Mouse (Mus musculus): ENCODE data around the gene Ccdc42. TPM values are rescaled to one million over a fixed set of nuclear protein-coding genes. Genes with fewer than 3 reads are reported as not detected.

The Ccdc42 gene
- polyA plus RNA-seq (2014; fragmentation: Illumina TruSeq; extraction: RNeasy Lipid Tissue Mini Kit (QIAGEN cat#74804); ENCODE audit: insufficient read depth, low read depth, low replicate concordance), result 10.2 TPM

DNA sequence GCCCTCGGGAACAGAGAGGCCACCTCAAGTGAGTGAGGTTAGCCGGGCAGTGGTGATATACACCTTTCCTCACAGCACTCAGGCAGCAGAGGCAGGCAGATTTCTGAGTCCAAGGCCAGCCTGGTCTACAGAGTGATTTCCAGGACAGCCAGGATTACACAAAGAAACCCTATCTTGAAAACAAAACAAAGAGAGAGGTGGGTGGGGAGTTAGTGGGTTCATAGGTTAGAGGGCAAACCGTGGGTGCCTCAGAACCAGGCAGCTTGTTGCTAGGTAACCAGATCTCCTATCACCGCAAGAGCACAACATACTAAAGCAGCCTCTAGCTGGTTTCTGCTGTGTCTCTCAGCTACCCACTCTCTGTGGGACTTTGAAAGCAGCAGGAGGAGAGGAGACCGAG, at the start of gene Ccdc42:
Ccdc42 (plus strand) TSS at position 301 of the 400 bp plus-strand sequence.

DNA sequence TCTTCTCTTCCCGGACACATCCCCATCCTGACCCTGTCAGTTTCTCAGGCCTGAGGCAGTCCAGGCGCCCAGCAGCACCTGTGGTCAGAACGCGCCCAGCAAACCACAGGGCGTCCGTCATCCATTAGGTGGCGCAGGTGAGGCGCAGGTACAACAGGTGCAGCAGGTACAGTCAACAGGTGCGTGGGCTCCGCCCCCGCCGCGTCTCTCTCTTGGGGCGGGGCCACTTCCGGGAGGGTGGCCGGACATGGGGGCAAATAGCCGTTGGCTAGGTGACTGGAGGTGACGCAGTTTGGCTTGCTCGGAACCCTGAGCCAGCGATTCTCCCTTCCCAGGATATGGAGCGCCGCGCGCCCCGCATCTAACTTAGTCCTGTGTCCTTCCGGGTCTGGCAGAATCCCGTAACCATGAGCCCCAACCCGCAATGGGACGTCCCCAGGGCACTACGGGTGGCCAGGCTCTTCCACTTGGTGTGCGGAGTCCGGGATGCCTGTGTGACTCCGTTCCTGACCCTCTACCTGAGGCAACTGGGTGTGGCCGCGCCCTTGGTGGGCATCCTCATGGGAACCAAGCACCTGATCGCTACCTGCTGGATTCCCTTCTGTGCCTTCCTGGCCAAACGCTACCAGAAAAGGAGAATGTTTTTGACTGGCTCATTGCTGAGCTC, 30.8 kb upstream of the Ccdc42 start, which contains the start of gene Mfsd6l:
Mfsd6l (plus strand) TSS at position 269 of the 667 bp plus-strand sequence.

Other genes with a start within 250 kb of the Ccdc42 start
- gene Ntn1, start 186.2 kb upstream of the Ccdc42 start, polyA plus RNA-seq (2014; fragmentation: Illumina TruSeq; extraction: RNeasy Lipid Tissue Mini Kit (QIAGEN cat#74804); ENCODE audit: insufficient read depth, low read depth, low replicate concordance), result 20.5 TPM
- gene Pik3r5, start 154.9 kb upstream of the Ccdc42 start, polyA plus RNA-seq (2014; fragmentation: Illumina TruSeq; extraction: RNeasy Lipid Tissue Mini Kit (QIAGEN cat#74804); ENCODE audit: insufficient read depth, low read depth, low replicate concordance), result 4.4 TPM
- 4.6 TPM for gene Pik3r6, start 84.0 kb upstream of the Ccdc42 start, polyA plus RNA-seq (2014; fragmentation: Illumina TruSeq; extraction: RNeasy Lipid Tissue Mini Kit (QIAGEN cat#74804); ENCODE audit: insufficient read depth, low read depth, low replicate concordance)
- gene Mfsd6l, start 30.8 kb upstream of the Ccdc42 start, polyA plus RNA-seq (2014; fragmentation: Illumina TruSeq; extraction: RNeasy Lipid Tissue Mini Kit (QIAGEN cat#74804); ENCODE audit: insufficient read depth, low read depth, low replicate concordance), result 3.8 TPM
- 75.0 TPM for gene Myh10, start 104.5 kb downstream of the Ccdc42 start, polyA plus RNA-seq (2014; fragmentation: Illumina TruSeq; extraction: RNeasy Lipid Tissue Mini Kit (QIAGEN cat#74804); ENCODE audit: insufficient read depth, low read depth, low replicate concordance)

Data from lung, adult 10 weeks (tissue).